Mouse (Mus musculus) small intestine, adult 2 months (tissue): ENCODE data around the gene Sec24a.
"Not testable (repeated sequence)": the region's sequence is repeated elsewhere in the genome, so short reads cannot be mapped to it uniquely, and the experiment has no call there.

Source experiments
- CTCF ChIP-seq: fragments of 200-500 bp; IDR thresholded peaks from 2 replicates; pipeline ENCODE4 v1.5.1; 2012; ENCODE audit warnings: low read depth, mild to moderate bottlenecking, control low read depth, inconsistent platforms, low read length, moderate library complexity, mixed read lengths; ENCODE audit not compliant: insufficient replicate concordance, insufficient read length; ENCODE audit errors: extremely low read depth
- POLR2A ChIP-seq: fragments of 200-500 bp; IDR thresholded peaks from 2 replicates; pipeline ENCODE4 v1.6.1; 2012; ENCODE audit warnings: low read depth, mild to moderate bottlenecking, control low read depth, inconsistent platforms, low read length, moderate library complexity

DNA sequence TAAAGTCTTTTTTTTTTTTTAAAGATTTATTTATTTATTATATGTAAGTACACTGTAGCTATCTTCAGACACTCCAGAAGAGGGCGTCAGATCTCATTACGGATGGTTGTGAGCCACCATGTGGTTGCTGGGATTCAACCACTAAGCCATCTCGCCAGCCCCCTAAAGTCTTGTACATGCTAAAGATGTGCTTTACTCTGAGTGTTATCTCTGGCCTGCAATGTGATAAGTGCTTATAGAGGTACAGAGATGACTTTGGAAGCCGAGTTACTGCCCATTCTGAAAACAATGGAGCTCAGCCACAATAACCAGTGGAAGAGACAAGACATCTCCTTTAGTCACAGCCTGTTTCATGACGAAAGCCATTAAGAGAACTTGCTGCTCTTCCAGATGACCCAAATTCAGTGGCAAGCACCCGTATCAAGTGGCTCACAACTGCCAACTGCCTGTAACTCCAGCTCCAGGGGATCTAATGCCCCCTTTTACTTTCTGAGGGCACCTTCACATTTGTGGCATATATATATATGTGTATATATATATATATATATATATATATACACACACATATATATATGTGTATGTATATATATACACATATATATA lies 11.7 kb downstream of the Sec24a start:
- TF ChIP-seq CTCF, POLR2A: not testable (repeated sequence)
